Mouse (Mus musculus) CD4-positive, CD25-positive, alpha-beta regulatory T cell, adult 2 months (primary cell): Measurements from ENCODE around the gene Auts2.

Experiments used
- DNase-seq: peaks from one replicate; pipeline ENCODE4 v3.0.0-alpha.2; 2012; ENCODE audit warnings: low read depth, low spot score

Auts2 gene

GRCm38 (mm10) chr5:132186659-132187058 lies 356.5 kb downstream of the Auts2 start:
- no peak for DNase-seq

- DNase-seq = no peak
Observed at GRCm38 (mm10) chr5:132186221-132186620, 356.9 kb downstream of the Auts2 start.

- DNase-seq = no peak
Observed at GRCm38 (mm10) chr5:132184395-132185095, 358.6 kb downstream of the Auts2 start.

- no peak for DNase-seq
Observed at GRCm38 (mm10) chr5:132182077-132182476, 361.1 kb downstream of the Auts2 start.

GRCm38 (mm10) chr5:132170010-132170409 lies 373.1 kb downstream of the Auts2 start:
- DNase-seq = no peak

GRCm38 (mm10) chr5:132168805-132169204 lies 374.3 kb downstream of the Auts2 start:
- no peak for DNase-seq

GRCm38 (mm10) chr5:132168224-132168623 lies 374.9 kb downstream of the Auts2 start:
- DNase-seq = no peak

GRCm38 (mm10) chr5:132166559-132166958 lies 376.6 kb downstream of the Auts2 start:
- DNase-seq = no peak

GRCm38 (mm10) chr5:132163960-132164359 lies 379.2 kb downstream of the Auts2 start:
- DNase-seq = no peak

GRCm38 (mm10) chr5:132162206-132162533 lies 381.0 kb downstream of the Auts2 start:
- no peak for DNase-seq

GRCm38 (mm10) chr5:132161338-132162205 lies 381.6 kb downstream of the Auts2 start:
- DNase-seq = no peak

GRCm38 (mm10) chr5:132144181-132144580 lies 399.0 kb downstream of the Auts2 start:
- no peak for DNase-seq

- DNase-seq = no peak
Observed at GRCm38 (mm10) chr5:132140816-132141215, 402.3 kb downstream of the Auts2 start.

GRCm38 (mm10) chr5:132135941-132136663 lies 407.0 kb downstream of the Auts2 start:
- no peak for DNase-seq

- DNase-seq = no peak
Observed at GRCm38 (mm10) chr5:132131948-132132347, 411.2 kb downstream of the Auts2 start.

- no peak for DNase-seq
Observed at GRCm38 (mm10) chr5:132130577-132130976, 412.6 kb downstream of the Auts2 start.

GRCm38 (mm10) chr5:132126626-132127025 lies 416.5 kb downstream of the Auts2 start:
- DNase-seq = no peak

- no peak for DNase-seq
Observed at GRCm38 (mm10) chr5:132115631-132116030, 427.5 kb downstream of the Auts2 start.

GRCm38 (mm10) chr5:132114561-132115301 lies 428.4 kb downstream of the Auts2 start:
- no peak for DNase-seq

- DNase-seq = no peak
Observed at GRCm38 (mm10) chr5:132113480-132113879, 429.7 kb downstream of the Auts2 start.

GRCm38 (mm10) chr5:132112666-132113065 lies 430.5 kb downstream of the Auts2 start:
- no peak for DNase-seq

- no peak for DNase-seq
Observed at GRCm38 (mm10) chr5:132102426-132102825, 440.7 kb downstream of the Auts2 start.
